ENCODE assay signal across 9 mouse cellular contexts in the genomic region with DNA sequence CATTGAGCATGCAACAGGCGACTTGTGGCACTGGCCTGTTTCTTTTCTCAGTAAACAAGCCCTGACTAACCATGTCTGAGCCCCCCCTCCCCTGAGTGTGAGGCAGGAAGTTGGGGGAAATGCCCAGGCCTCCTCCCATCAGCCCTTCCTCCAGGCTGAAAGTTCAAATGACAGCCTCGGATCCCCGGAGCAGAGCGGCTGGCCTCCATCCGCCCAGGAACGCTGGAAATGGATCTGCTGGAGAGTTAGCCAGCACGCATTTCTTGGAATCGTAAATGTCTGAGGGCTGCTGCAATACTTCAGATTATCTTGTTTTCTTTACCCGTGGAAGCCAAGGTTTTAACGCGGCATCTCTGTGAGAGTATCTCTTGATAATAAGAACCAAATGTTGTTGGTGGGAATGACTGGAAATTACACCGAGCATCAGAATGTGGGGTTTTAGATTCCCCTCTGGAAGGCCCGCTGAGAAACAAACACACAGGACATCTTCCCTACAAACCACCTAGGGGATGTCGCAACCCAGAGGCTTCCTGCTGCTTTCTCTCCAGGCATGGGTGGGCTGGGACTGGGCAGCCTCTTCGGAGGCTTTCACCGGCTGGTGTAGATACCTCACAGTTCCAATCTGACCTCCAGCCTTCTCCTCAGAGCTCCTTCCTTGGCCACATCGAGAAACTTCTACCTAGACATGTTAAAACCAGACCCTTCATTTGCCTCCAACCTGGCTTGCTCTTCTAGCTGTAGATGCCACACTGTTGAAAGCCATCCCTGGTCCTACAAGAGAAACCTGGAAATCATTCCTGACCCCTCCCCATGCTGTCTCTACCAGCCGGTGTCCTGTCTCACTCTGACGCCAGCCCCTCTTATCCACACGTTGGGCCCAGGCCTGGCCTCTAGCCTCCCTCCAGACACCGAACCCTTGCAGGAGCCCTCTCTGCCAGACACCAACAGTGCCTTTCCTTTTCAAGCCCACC. TPM values are rescaled to one million over a fixed set of nuclear protein-coding genes. Genes with fewer than 3 reads are reported as not detected.
DNase-seq lines count a peak whose midpoint lies in the region; ATAC-seq and TF ChIP-seq lines count a peak whose summit lies in the region.
"Had no signal": no experiment of that assay in that cellular context is flagged by ENCODE, and none has a peak within 500 bp of the region (broad histone marks: within the 10 kb centered on the region; RNA-seq: fewer than 3 reads in every experiment).

No protein-coding gene starts in this region.

- no peaks in the 10 kb centered on the region for H3K9me3 ChIP-seq in embryonic facial prominence, embryonic 12.5 days
- H3K9me3 ChIP-seq in lung, embryonic 15.5 days, result no peaks in the 10 kb centered on the region
- no peaks in the 10 kb centered on the region for H3K9me3 ChIP-seq in hindbrain, embryonic 14.5 days (ENCODE audit: control insufficient read depth, low read length)
- H3K9me3 ChIP-seq in hindbrain, embryonic 13.5 days, result no peaks in the 10 kb centered on the region
- H3K9me3 ChIP-seq: neural tube, embryonic 13.5 days had no signal

- peak; percentile 13 for DNase-seq in brain, embryonic 14.5 days (ENCODE audit: low read depth)
- DNase-seq in heart, postnatal 25 days (ENCODE audit: low spot score), result peak; percentile 69
- no peak for DNase-seq in right cerebral cortex, postnatal 14 days
- DNase-seq in frontal cortex, postnatal 25 days (ENCODE audit: low spot score in 2 of 2), result no peak
- DNase-seq in hindbrain, embryonic 14.5 days (ENCODE audit: low spot score), result no peak

- peak overlapping the region; percentile 24; the same call in 1 of the 2 replicates for H3K9ac ChIP-seq in embryonic facial prominence, embryonic 12.5 days
- H3K9ac ChIP-seq in lung, embryonic 15.5 days, result no peak overlapping the region
- H3K9ac ChIP-seq in hindbrain, embryonic 14.5 days, result no peak overlapping the region
- no peak overlapping the region for H3K9ac ChIP-seq in hindbrain, embryonic 13.5 days
- H3K9ac ChIP-seq: neural tube, embryonic 13.5 days had no signal

- ATAC-seq in embryonic facial prominence, embryonic 12.5 days (ENCODE audit: insufficient number of reproducible peaks, insufficient read depth, low FRiP score, low TSS enrichment), result 0 out of 2 replicates have a peak, but pooled peaks have one; percentile 36
- no peak for ATAC-seq in lung, embryonic 15.5 days (ENCODE audit: borderline replicate concordance, extremely low read depth, low FRiP score, low TSS enrichment)
- no peak for ATAC-seq in hindbrain, embryonic 14.5 days (ENCODE audit: low FRiP score)
- no peak for ATAC-seq in hindbrain, embryonic 13.5 days (ENCODE audit: low FRiP score)

- H3K4me1 ChIP-seq in embryonic facial prominence, embryonic 12.5 days, result peaks cover 44% of the 10 kb centered on the region
- H3K4me1 ChIP-seq in lung, embryonic 15.5 days, result peaks cover 32% of the 10 kb centered on the region
- H3K4me1 ChIP-seq in hindbrain, embryonic 14.5 days (replicated peaks; ENCODE audit: control insufficient read depth, insufficient read depth, low read length), result peaks cover 16% of the 10 kb centered on the region; the same call in 1 of the 2 replicates
- peaks cover 18% of the 10 kb centered on the region for H3K4me1 ChIP-seq in hindbrain, embryonic 13.5 days (replicated peaks)

- H3K27me3 ChIP-seq in embryonic facial prominence, embryonic 12.5 days, result no peaks in the 10 kb centered on the region
- H3K27me3 ChIP-seq in lung, embryonic 15.5 days, result no peaks in the 10 kb centered on the region
- H3K27me3 ChIP-seq in hindbrain, embryonic 14.5 days (ENCODE audit: control insufficient read depth, insufficient read depth, low read length), result no peaks in the 10 kb centered on the region
- H3K27me3 ChIP-seq in hindbrain, embryonic 13.5 days, result no peaks in the 10 kb centered on the region
- H3K27me3 ChIP-seq: neural tube, embryonic 13.5 days had no signal

- H3K4me2 ChIP-seq in embryonic facial prominence, embryonic 12.5 days (replicated peaks), result no peak overlapping the region
- no peak overlapping the region for H3K4me2 ChIP-seq in lung, embryonic 15.5 days
- H3K4me2 ChIP-seq in hindbrain, embryonic 14.5 days (replicated peaks), result no peak overlapping the region
- H3K4me2 ChIP-seq in hindbrain, embryonic 13.5 days, result no peak overlapping the region
- H3K4me2 ChIP-seq: neural tube, embryonic 13.5 days had no signal

- no peak overlapping the region for H3K4me3 ChIP-seq in embryonic facial prominence, embryonic 12.5 days
- no peak overlapping the region for H3K4me3 ChIP-seq in lung, embryonic 15.5 days
- no peak overlapping the region for H3K4me3 ChIP-seq in hindbrain, embryonic 14.5 days (replicated peaks; ENCODE audit: low read length)
- H3K4me3 ChIP-seq in hindbrain, embryonic 13.5 days, result no peak overlapping the region
- H3K4me3 ChIP-seq: neural tube, embryonic 13.5 days had no signal

- TF ChIP-seq CTCF in brain, embryonic 14.5 days (IDR thresholded peaks at IDR 0.05; ENCODE audit: borderline replicate concordance, extremely low read depth, insufficient read depth, insufficient read length), result no peak

- 30% methylated on average over 21 of the region's 21 CpGs for WGBS in embryonic facial prominence, embryonic 12.5 days
- WGBS in lung, embryonic 15.5 days, result 34% methylated on average over 21 of the region's 21 CpGs
- 69% methylated on average over 21 of the region's 21 CpGs for WGBS in hindbrain, embryonic 14.5 days
- 69% methylated on average over 21 of the region's 21 CpGs for WGBS in hindbrain, embryonic 13.5 days

- no peaks in the 10 kb centered on the region for H3K36me3 ChIP-seq in embryonic facial prominence, embryonic 12.5 days
- no peaks in the 10 kb centered on the region for H3K36me3 ChIP-seq in lung, embryonic 15.5 days
- no peaks in the 10 kb centered on the region for H3K36me3 ChIP-seq in hindbrain, embryonic 14.5 days (replicated peaks; ENCODE audit: control insufficient read depth, insufficient read depth)
- H3K36me3 ChIP-seq in hindbrain, embryonic 13.5 days, result no peaks in the 10 kb centered on the region
- H3K36me3 ChIP-seq: neural tube, embryonic 13.5 days had no signal

- intact Hi-C loops in heart, postnatal 25 days (cut with DNase I), result loop anchor here (10.0 kb wide), 1 partner anchor 422 kb away; a partner anchor contains a TSS

- no peak for TF ChIP-seq POLR2A in brain, embryonic 14.5 days (IDR thresholded peaks at IDR 0.05; ENCODE audit: borderline replicate concordance, extremely low read depth, insufficient read depth, insufficient read length, poor library complexity, severe bottlenecking)

- peak overlapping the region; percentile 81 for H3K27ac ChIP-seq in embryonic facial prominence, embryonic 12.5 days
- peak overlapping the region; percentile 31 for H3K27ac ChIP-seq in lung, embryonic 15.5 days
- no peak overlapping the region for H3K27ac ChIP-seq in hindbrain, embryonic 14.5 days
- no peak overlapping the region for H3K27ac ChIP-seq in hindbrain, embryonic 13.5 days
- H3K27ac ChIP-seq: neural tube, embryonic 13.5 days had no signal

RNA-seq across cellular contexts. Expression of a gene that starts 31.1 kb away (rescaled TPM):
- polyA plus RNA-seq in brain, embryonic 14.5 days (2012; rRNA removed), result 0.47 and 0.59 TPM in 2 replicates
- 0.98 and 1.0 TPM in 2 replicates for polyA plus RNA-seq in embryonic facial prominence, embryonic 12.5 days (2016; fragmentation: Nextera tagmentation; extraction: Ambion mirVana)
- not detected for total RNA-seq in heart, postnatal 25 days (2021)
- 0.39 and 0.49 TPM in 2 replicates for polyA plus RNA-seq in lung, embryonic 15.5 days (2015; fragmentation: Nextera tagmentation; extraction: Ambion mirVana)
- 0.48 and 1.1 TPM in 2 replicates for polyA plus RNA-seq in hindbrain, embryonic 14.5 days (2014; fragmentation: Nextera tagmentation; extraction: Ambion mirVana)
- 0.84 and 1.2 TPM in 2 replicates for polyA plus RNA-seq in hindbrain, embryonic 13.5 days (2015; fragmentation: Nextera tagmentation; extraction: Ambion mirVana)

RNA-seq across cellular contexts. Expression of a gene that starts 31.2 kb away (rescaled TPM):
- polyA plus RNA-seq in brain, embryonic 14.5 days (2012; rRNA removed), result 0.04 and 0.14 TPM in 2 replicates
- 0.22 and 0.31 TPM in 2 replicates for polyA plus RNA-seq in embryonic facial prominence, embryonic 12.5 days (2016; fragmentation: Nextera tagmentation; extraction: Ambion mirVana)
- not detected for total RNA-seq in heart, postnatal 25 days (2021)
- 0.21 and 0.39 TPM in 2 replicates for polyA plus RNA-seq in lung, embryonic 15.5 days (2015; fragmentation: Nextera tagmentation; extraction: Ambion mirVana)
- polyA plus RNA-seq in hindbrain, embryonic 14.5 days (2014; fragmentation: Nextera tagmentation; extraction: Ambion mirVana), result 0.08 TPM in 2 replicates
- 0.04 and 0.16 TPM in 2 replicates for polyA plus RNA-seq in hindbrain, embryonic 13.5 days (2015; fragmentation: Nextera tagmentation; extraction: Ambion mirVana)
- polyA plus RNA-seq: neural tube, embryonic 13.5 days had no signal

RNA-seq across cellular contexts. Expression of a gene that starts 42.8 kb away (rescaled TPM):
- polyA plus RNA-seq in brain, embryonic 14.5 days (2012; rRNA removed), result 52.7 and 59.3 TPM in 2 replicates
- 236 and 250 TPM in 2 replicates for polyA plus RNA-seq in embryonic facial prominence, embryonic 12.5 days (2016; fragmentation: Nextera tagmentation; extraction: Ambion mirVana)
- total RNA-seq in heart, postnatal 25 days (2021), result 10 to 100 TPM; 94.1 to 94.2 TPM
- polyA plus RNA-seq in lung, embryonic 15.5 days (2015; fragmentation: Nextera tagmentation; extraction: Ambion mirVana), result 248 and 250 TPM in 2 replicates
- 51.0 and 54.2 TPM in 2 replicates for polyA plus RNA-seq in hindbrain, embryonic 14.5 days (2014; fragmentation: Nextera tagmentation; extraction: Ambion mirVana)
- polyA plus RNA-seq in hindbrain, embryonic 13.5 days (2015; fragmentation: Nextera tagmentation; extraction: Ambion mirVana), result 60.7 and 65.1 TPM in 2 replicates

Comparison
In these comparisons a context has a peak if more than half of its experiments do, and no peak if none do; other contexts are left out.
1. DNase-seq: peak in brain, embryonic 14.5 days (single experiment) and heart, postnatal 25 days (single experiment); none in right cerebral cortex, postnatal 14 days (single experiment), frontal cortex, postnatal 25 days (0 of 2) and hindbrain, embryonic 14.5 days (single experiment).
2. H3K27ac ChIP-seq: peak in embryonic facial prominence, embryonic 12.5 days (single experiment) and lung, embryonic 15.5 days (single experiment); none in hindbrain, embryonic 14.5 days (single experiment) and hindbrain, embryonic 13.5 days (single experiment).